Mouse (Mus musculus): ENCODE data around the gene Trim28. TPM values are rescaled to one million over a fixed set of nuclear protein-coding genes. Genes with fewer than 3 reads are reported as not detected.

Gene Trim28
- total and polyA plus RNA-seq, 3 experiments, result 500 to 891 (median 516) TPM

- dilution Hi-C loops (cut with MboI; ENCODE audit: extremely low pct_ligation_motif_present, extremely low pct_unique_long_range_greater_than_20kb, low sequenced_read_pairs) (no loop called here), in situ Hi-C loops (cut with MboI; ENCODE audit: low pct_ligation_motif_present, low pct_unique_long_range_greater_than_20kb, low sequenced_read_pairs) (loop anchor here (25.0 kb wide), 1 partner anchor 538 kb away; the partner anchor contains the start of gene Zfp606)
- Histone ChIP-seq H3K79me2 (replicated peaks; ENCODE audit: control insufficient read depth, extremely low read depth, insufficient read depth, poor library complexity, severe bottlenecking) (peaks cover 32% of the 10 kb centered on the region), H3K4me1 (ENCODE audit: control insufficient read depth in 1 of 2, insufficient read depth in 2 of 2) (peaks cover 10 to 44% of the 10 kb centered on the region in 2 experiments; a peak in 3 of 4 replicates), H3K36me3 (replicated peaks in 1 of 2; ENCODE audit: control insufficient read depth in 1 of 2, insufficient read depth in 1 of 2, low read length in 1 of 2) (peaks cover 40 to 46% of the 10 kb centered on the region in 2 experiments), H3K9me3 (replicated peaks; ENCODE audit: low read length) (no peaks in the 10 kb centered on the region), H3K4me3 (replicated peaks in 1 of 3; ENCODE audit: low read depth in 2 of 3, low read length in 2 of 3, poor library complexity in 1 of 3) (peak overlapping the region; percentile 92 to 100 (median 94)), H3K27me3 (replicated peaks) (no peaks in the 10 kb centered on the region), H3K4me2 (ENCODE audit: insufficient read depth, low read depth, poor library complexity, severe bottlenecking) (peak overlapping the region; percentile 92), H3K27ac (ENCODE audit: insufficient read depth, low read depth) (peak overlapping the region; percentile 80), H3K9ac (ENCODE audit: insufficient read depth, low read depth) (peak overlapping the region; percentile 78)
- DNase-seq (ENCODE audit: extremely low read depth), result peak; percentile 74
- TF ChIP-seq ELF1 (IDR thresholded peaks at IDR 0.05; ENCODE audit: low read depth, low read length), result no peak
- no peak for TF ChIP-seq TCF12 (IDR thresholded peaks at IDR 0.05; ENCODE audit: low read depth, low read length)
- peak; percentile 6; the same call in 1 of the 2 replicates for TF ChIP-seq ZMIZ1 (IDR thresholded peaks at IDR 0.05; ENCODE audit: low read depth, low read length)
- TF ChIP-seq MXI1 (IDR thresholded peaks at IDR 0.05; ENCODE audit: low read depth, low read length), result peak; percentile 9; the same call in 1 of the 2 replicates
- peak in 1 of 2 experiments; percentile 33; a peak in 1 of 4 replicates for TF ChIP-seq CTCF (conservative IDR thresholded peaks at IDR 0.05 in 1 of 2, IDR thresholded peaks at IDR 0.05 in 1 of 2; ENCODE audit: low read depth in 2 of 2, low read length in 2 of 2)
- TF ChIP-seq BHLHE40 (IDR thresholded peaks at IDR 0.05; ENCODE audit: low read depth, low read length), result peak; percentile 64; the same call in 1 of the 2 replicates
- no peak for TF ChIP-seq KAT2A (IDR thresholded peaks at IDR 0.05; ENCODE audit: insufficient replicate concordance, low read length)
- TF ChIP-seq HCFC1 (IDR thresholded peaks at IDR 0.05; ENCODE audit: low read depth, low read length), result peak; percentile 60
- TF ChIP-seq NRF1 (IDR thresholded peaks at IDR 0.05; ENCODE audit: low read depth, low read length), result peak; percentile 83
- TF ChIP-seq CHD2 (IDR thresholded peaks at IDR 0.05; ENCODE audit: low read length), result peak; percentile 83
Observed at GRCm38 (mm10) chr7:13024805-13025204, 25.9 kb downstream of the Trim28 start.

DNA sequence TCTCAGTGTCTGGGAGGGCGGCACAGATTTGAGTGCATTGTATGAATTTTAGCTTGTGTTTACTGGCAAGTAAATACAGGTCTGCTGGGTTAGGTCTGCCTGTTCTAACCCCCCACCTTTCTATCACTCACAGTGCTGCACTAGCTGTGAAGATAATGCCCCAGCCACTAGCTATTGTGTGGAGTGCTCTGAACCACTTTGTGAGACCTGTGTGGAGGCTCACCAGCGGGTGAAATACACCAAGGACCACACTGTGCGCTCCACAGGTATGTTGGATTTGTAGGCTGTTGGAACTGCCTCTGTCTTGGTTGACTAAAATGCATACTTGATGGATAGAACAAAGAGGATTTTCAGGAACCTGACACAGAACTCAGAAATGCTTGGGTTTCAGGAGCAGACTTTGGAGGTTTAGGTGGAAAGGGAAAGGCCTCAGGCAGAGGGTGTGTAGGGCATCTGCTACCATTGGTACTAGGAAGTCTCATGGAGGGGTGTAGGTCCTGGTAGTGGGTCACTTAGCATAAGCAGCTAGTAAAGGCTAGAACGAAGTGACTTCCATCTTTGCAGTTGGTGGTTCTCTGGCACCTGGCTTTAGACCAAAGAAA is 26.7 kb downstream of the Trim28 start:
- no peaks in the 10 kb centered on the region for H3K27me3 ChIP-seq (replicated peaks)
- H3K36me3 ChIP-seq (replicated peaks in 1 of 2; ENCODE audit: control insufficient read depth in 1 of 2, insufficient read depth in 1 of 2, low read length in 1 of 2), result peaks cover 48 to 55% of the 10 kb centered on the region in 2 experiments
- peak overlapping the region; percentile 92 to 100 (median 94) for H3K4me3 ChIP-seq (replicated peaks in 1 of 3; ENCODE audit: low read depth in 2 of 3, low read length in 2 of 3, poor library complexity in 1 of 3)
- DNase-seq (ENCODE audit: extremely low read depth), result no peak
- peaks cover 10 to 51% of the 10 kb centered on the region in 2 experiments; a peak in 3 of 4 replicates for H3K4me1 ChIP-seq (ENCODE audit: control insufficient read depth in 1 of 2, insufficient read depth in 2 of 2)
- peaks cover 32% of the 10 kb centered on the region for H3K79me2 ChIP-seq (replicated peaks; ENCODE audit: control insufficient read depth, extremely low read depth, insufficient read depth, poor library complexity, severe bottlenecking)
- peak overlapping the region; percentile 92 for H3K4me2 ChIP-seq (ENCODE audit: insufficient read depth, low read depth, poor library complexity, severe bottlenecking)
- in situ Hi-C loops (cut with MboI; ENCODE audit: low pct_ligation_motif_present, low pct_unique_long_range_greater_than_20kb, low sequenced_read_pairs), result no loop called here
- dilution Hi-C loops (cut with MboI; ENCODE audit: extremely low pct_ligation_motif_present, extremely low pct_unique_long_range_greater_than_20kb, low sequenced_read_pairs), result no loop called here
- H3K27ac ChIP-seq (ENCODE audit: insufficient read depth, low read depth), result no peak overlapping the region
- H3K9me3 ChIP-seq (replicated peaks; ENCODE audit: low read length), result no peaks in the 10 kb centered on the region
- H3K9ac ChIP-seq (ENCODE audit: insufficient read depth, low read depth), result peak overlapping the region; percentile 78
- TF ChIP-seq ELF1 (IDR thresholded peaks at IDR 0.05; ENCODE audit: low read depth, low read length) (no peak), GABPA (IDR thresholded peaks at IDR 0.05; ENCODE audit: insufficient replicate concordance, low read depth, low read length) (no peak), ZKSCAN1 (IDR thresholded peaks at IDR 0.05; ENCODE audit: borderline replicate concordance, low read depth, low read length) (no peak), UBTF (IDR thresholded peaks at IDR 0.05; ENCODE audit: low read depth, low read length) (no peak), SIN3A (IDR thresholded peaks at IDR 0.05; ENCODE audit: low read length) (peak; percentile 52; the same call in 1 of the 2 replicates), PAX5 (IDR thresholded peaks at IDR 0.05; ENCODE audit: low read length) (no peak)

Data from CH12.LX (cell line).